Mouse (Mus musculus): ENCODE results near the gene Rcan3. TPM values are rescaled to one million over a fixed set of nuclear protein-coding genes. Genes with fewer than 3 reads are reported as not detected.

The Rcan3 gene
- polyA plus RNA-seq, 1 experiment, result 6.3 TPM

DNA sequence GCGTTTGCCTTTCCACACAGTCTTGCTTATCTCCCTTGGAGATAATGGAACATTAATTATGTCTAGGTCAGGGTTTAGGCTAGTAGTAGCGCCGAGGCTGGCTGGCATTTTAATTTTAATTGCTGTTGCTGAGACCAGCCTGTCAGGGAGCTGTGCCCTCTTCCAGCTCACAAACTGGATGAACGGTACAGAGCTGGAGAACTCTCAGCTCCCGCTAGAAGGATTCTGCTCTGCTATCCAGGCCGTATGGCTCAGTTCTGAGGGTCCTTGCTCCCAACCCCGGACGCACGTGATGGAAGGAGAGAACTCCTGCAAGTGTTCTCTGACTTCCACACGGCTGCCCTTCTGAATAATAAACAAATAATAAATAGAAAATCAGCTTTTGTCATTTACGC is 739 bp upstream of the Rcan3 start:
- no peak for DNase-seq (ENCODE audit: low read depth in 1 of 2, low spot score in 2 of 2)
- no peaks in the 10 kb centered on the region for H3K36me3 ChIP-seq (ENCODE audit: control insufficient read depth, insufficient read depth, low read length)
- H3K27me3 ChIP-seq (ENCODE audit: control insufficient read depth, insufficient read depth, low read length), result no peaks in the 10 kb centered on the region
- peak overlapping the region; percentile 65 for H3K4me3 ChIP-seq (ENCODE audit: extremely low read depth, insufficient read depth, insufficient read length)
- H3K27ac ChIP-seq (ENCODE audit: insufficient read depth, low read length), result peak overlapping the region; percentile 64
- H3K4me1 ChIP-seq (ENCODE audit: control insufficient read depth, insufficient read depth, insufficient read length), result peaks cover 6% of the 10 kb centered on the region; the same call in 1 of the 2 replicates
- TF ChIP-seq CTCF (IDR thresholded peaks at IDR 0.05; ENCODE audit: extremely low read depth, insufficient read depth, insufficient read length, insufficient replicate concordance), result no peak
- TF ChIP-seq POLR2A (IDR thresholded peaks at IDR 0.05; ENCODE audit: low read depth, low read length), result no peak
- 40% methylated on average over 11 of the region's 11 CpGs for WGBS

- TF ChIP-seq POLR2A (IDR thresholded peaks at IDR 0.05; ENCODE audit: low read depth, low read length) (no peak), CTCF (IDR thresholded peaks at IDR 0.05; ENCODE audit: extremely low read depth, insufficient read depth, insufficient read length, insufficient replicate concordance) (no peak)
- WGBS, result 28% methylated on average over 10 of the region's 10 CpGs
- Histone ChIP-seq H3K4me1 (ENCODE audit: control insufficient read depth, insufficient read depth, insufficient read length) (peaks cover 8% of the 10 kb centered on the region; the same call in 1 of the 2 replicates), H3K27me3 (ENCODE audit: control insufficient read depth, insufficient read depth, low read length) (no peaks in the 10 kb centered on the region), H3K27ac (ENCODE audit: insufficient read depth, low read length) (0 out of 2 replicates have a peak overlapping the region, but pooled peaks have one; percentile 66), H3K36me3 (ENCODE audit: control insufficient read depth, insufficient read depth, low read length) (no peaks in the 10 kb centered on the region), H3K4me3 (ENCODE audit: extremely low read depth, insufficient read depth, insufficient read length) (peak overlapping the region; percentile 68)
- no peak for DNase-seq (ENCODE audit: low read depth in 1 of 2, low spot score in 2 of 2)
Observed at GRCm38 (mm10) chr4:135433086-135433442, 589 bp downstream of the Rcan3 start.

DNA sequence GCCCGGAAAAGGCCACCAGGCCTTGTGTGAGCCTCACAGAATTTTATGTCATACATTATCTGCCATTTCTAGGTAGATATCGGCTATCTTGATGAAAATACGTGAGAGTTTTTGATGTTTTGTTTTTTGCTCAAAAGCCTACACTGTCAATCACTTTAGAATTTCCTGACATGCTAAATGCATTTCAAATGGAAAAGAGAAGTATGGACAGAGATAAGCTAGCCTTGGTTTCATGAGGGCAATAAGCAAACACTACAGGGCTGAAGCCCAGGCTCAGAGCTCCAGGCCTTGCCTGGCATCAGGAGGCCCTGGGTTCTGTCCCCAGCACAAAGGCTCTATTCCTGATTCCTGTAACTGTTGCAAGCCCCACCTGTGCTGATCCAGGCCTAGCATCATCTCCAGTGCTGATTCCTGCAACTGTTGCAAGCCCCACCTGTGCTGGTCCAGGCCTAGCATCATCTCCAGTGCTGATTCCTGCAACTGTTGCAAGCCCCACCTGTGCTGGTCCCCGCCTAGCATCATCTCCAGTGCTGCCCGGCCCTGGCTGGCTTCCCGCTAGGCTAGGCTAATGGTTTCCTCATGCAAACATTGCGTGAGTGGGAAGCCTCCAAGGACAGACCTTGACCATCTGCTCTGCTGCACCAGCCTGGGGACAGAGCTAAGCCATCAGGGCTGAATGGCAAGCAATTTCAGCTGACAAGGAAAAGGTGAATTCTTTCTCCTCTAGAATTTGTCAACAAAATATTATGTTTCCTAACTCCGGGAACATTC is 3.5 kb downstream of the Rcan3 start:
- H3K27ac ChIP-seq (ENCODE audit: insufficient read depth, low read length), result no peak overlapping the region
- H3K36me3 ChIP-seq (ENCODE audit: control insufficient read depth, insufficient read depth, low read length), result no peaks in the 10 kb centered on the region
- H3K4me3 ChIP-seq (ENCODE audit: extremely low read depth, insufficient read depth, insufficient read length), result no peak overlapping the region
- no peak for TF ChIP-seq CTCF (IDR thresholded peaks at IDR 0.05; ENCODE audit: extremely low read depth, insufficient read depth, insufficient read length, insufficient replicate concordance)
- TF ChIP-seq POLR2A (IDR thresholded peaks at IDR 0.05; ENCODE audit: low read depth, low read length), result no peak
- DNase-seq (ENCODE audit: low read depth in 1 of 2, low spot score in 2 of 2), result no peak
- H3K4me1 ChIP-seq (ENCODE audit: control insufficient read depth, insufficient read depth, insufficient read length), result peaks cover 2% of the 10 kb centered on the region; the same call in 1 of the 2 replicates
- H3K27me3 ChIP-seq (ENCODE audit: control insufficient read depth, insufficient read depth, low read length), result no peaks in the 10 kb centered on the region
- WGBS, result 83% methylated on average over 8 of the region's 8 CpGs

DNA sequence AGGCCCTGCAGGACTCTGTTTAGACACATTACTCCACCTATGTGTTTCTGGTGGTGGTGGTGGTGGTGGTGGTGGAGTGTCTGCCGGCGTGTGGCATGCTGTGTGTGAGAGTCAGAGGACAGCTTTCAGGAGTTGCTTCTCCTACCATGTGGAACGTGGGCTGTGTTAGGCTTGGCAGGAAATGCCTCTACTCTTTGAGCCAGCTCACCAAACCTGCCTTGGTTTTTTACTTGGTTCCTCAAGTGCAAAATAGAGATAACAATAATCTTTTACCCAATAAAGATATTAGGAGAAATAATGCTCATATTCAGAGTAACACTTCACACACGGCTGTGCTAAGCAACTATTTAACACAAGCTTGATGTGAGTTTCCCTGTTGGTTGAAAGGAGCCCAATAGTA is 4.3 kb downstream of the Rcan3 start:
- Histone ChIP-seq H3K4me3 (ENCODE audit: extremely low read depth, insufficient read depth, insufficient read length) (no peak overlapping the region), H3K4me1 (ENCODE audit: control insufficient read depth, insufficient read depth, insufficient read length) (peaks cover 2% of the 10 kb centered on the region; the same call in 1 of the 2 replicates), H3K27me3 (ENCODE audit: control insufficient read depth, insufficient read depth, low read length) (no peaks in the 10 kb centered on the region), H3K27ac (ENCODE audit: insufficient read depth, low read length) (no peak overlapping the region), H3K36me3 (ENCODE audit: control insufficient read depth, insufficient read depth, low read length) (no peaks in the 10 kb centered on the region)
- WGBS, result 43% methylated on average over 4 of the region's 4 CpGs
- no peak for DNase-seq (ENCODE audit: low read depth in 1 of 2, low spot score in 2 of 2)
- TF ChIP-seq CTCF (IDR thresholded peaks at IDR 0.05; ENCODE audit: extremely low read depth, insufficient read depth, insufficient read length, insufficient replicate concordance), result no peak
- no peak for TF ChIP-seq POLR2A (IDR thresholded peaks at IDR 0.05; ENCODE audit: low read depth, low read length)

DNA sequence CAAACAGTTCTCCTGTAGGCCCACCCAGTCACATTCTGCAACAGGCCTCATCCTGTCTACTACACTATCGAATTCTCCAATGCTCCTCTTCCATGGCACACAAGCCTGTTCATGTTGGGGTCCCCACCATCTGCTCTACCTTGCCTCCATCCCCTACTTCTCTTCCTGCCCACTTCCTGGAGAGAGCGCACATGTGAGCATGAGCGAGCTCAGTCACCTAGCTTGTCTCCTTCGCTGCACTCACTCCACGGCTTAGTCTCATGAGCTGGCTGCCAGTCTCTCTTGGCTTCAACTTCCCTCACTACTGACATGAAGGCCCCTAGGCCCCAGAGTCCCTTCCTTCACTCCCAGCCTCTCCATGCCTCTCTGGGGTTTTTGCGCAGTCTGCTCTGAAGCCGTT is 7.1 kb downstream of the Rcan3 start:
- H3K36me3 ChIP-seq (ENCODE audit: control insufficient read depth, insufficient read depth, low read length), result no peaks in the 10 kb centered on the region
- no peak for TF ChIP-seq CTCF (IDR thresholded peaks at IDR 0.05; ENCODE audit: extremely low read depth, insufficient read depth, insufficient read length, insufficient replicate concordance)
- TF ChIP-seq POLR2A (IDR thresholded peaks at IDR 0.05; ENCODE audit: low read depth, low read length), result no peak
- H3K27me3 ChIP-seq (ENCODE audit: control insufficient read depth, insufficient read depth, low read length), result no peaks in the 10 kb centered on the region
- H3K4me1 ChIP-seq (ENCODE audit: control insufficient read depth, insufficient read depth, insufficient read length), result peaks cover 2% of the 10 kb centered on the region; the same call in 1 of the 2 replicates
- 54% methylated on average over 7 of the region's 7 CpGs for WGBS
- no peak for DNase-seq (ENCODE audit: low read depth in 1 of 2, low spot score in 2 of 2)
- H3K4me3 ChIP-seq (ENCODE audit: extremely low read depth, insufficient read depth, insufficient read length), result no peak overlapping the region
- H3K27ac ChIP-seq (ENCODE audit: insufficient read depth, low read length), result no peak overlapping the region

DNA sequence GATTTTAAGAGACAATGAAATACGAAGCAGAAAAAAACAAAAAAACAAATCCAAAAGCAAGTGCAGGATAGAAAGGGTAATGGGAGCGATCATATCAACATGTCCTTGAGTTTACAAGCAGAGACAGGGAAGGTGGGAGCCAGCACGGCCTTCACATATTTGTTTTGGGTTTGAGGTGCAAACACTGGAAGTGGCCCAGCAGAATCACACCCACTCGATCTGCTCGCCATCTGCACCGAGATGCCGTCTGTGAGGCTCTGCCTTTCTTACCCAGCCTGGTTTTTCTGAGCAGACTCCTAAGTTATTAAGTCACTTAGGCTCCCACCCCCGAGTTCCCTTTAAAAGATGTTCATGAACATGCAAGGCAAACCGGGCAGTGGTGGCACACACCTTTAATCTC is 8.0 kb downstream of the Rcan3 start:
- no peak for DNase-seq (ENCODE audit: low read depth in 1 of 2, low spot score in 2 of 2)
- no peaks in the 10 kb centered on the region for H3K27me3 ChIP-seq (ENCODE audit: control insufficient read depth, insufficient read depth, low read length)
- H3K4me3 ChIP-seq (ENCODE audit: extremely low read depth, insufficient read depth, insufficient read length), result no peak overlapping the region
- peaks cover 2% of the 10 kb centered on the region; the same call in 1 of the 2 replicates for H3K4me1 ChIP-seq (ENCODE audit: control insufficient read depth, insufficient read depth, insufficient read length)
- no peak overlapping the region for H3K27ac ChIP-seq (ENCODE audit: insufficient read depth, low read length)
- WGBS, result 87% methylated on average over 9 of the region's 9 CpGs
- no peaks in the 10 kb centered on the region for H3K36me3 ChIP-seq (ENCODE audit: control insufficient read depth, insufficient read depth, low read length)
- no peak for TF ChIP-seq POLR2A (IDR thresholded peaks at IDR 0.05; ENCODE audit: low read depth, low read length)
- no peak for TF ChIP-seq CTCF (IDR thresholded peaks at IDR 0.05; ENCODE audit: extremely low read depth, insufficient read depth, insufficient read length, insufficient replicate concordance)

GRCm38 (mm10) chr4:135420961-135421360 is 12.7 kb downstream of the Rcan3 start:
- Histone ChIP-seq H3K27ac (ENCODE audit: insufficient read depth, low read length) (no peak overlapping the region), H3K27me3 (ENCODE audit: control insufficient read depth, insufficient read depth, low read length) (no peaks in the 10 kb centered on the region), H3K4me3 (ENCODE audit: extremely low read depth, insufficient read depth, insufficient read length) (no peak overlapping the region), H3K36me3 (ENCODE audit: control insufficient read depth, insufficient read depth, low read length) (0 out of 2 replicates have a peak, but pooled peaks cover 2% of the 10 kb centered on the region), H3K4me1 (ENCODE audit: control insufficient read depth, insufficient read depth, insufficient read length) (peaks cover 3% of the 10 kb centered on the region; the same call in 1 of the 2 replicates)
- DNase-seq (ENCODE audit: low read depth in 1 of 2, low spot score in 2 of 2), result no peak
- no peak for TF ChIP-seq POLR2A (IDR thresholded peaks at IDR 0.05; ENCODE audit: low read depth, low read length)
- TF ChIP-seq CTCF (IDR thresholded peaks at IDR 0.05; ENCODE audit: extremely low read depth, insufficient read depth, insufficient read length, insufficient replicate concordance), result no peak
- WGBS, result 96% methylated on average over 13 of the region's 13 CpGs

Data from spleen, adult 2 months (tissue).